Mouse (Mus musculus): ENCODE results near the gene Adgrv1.

DNA sequence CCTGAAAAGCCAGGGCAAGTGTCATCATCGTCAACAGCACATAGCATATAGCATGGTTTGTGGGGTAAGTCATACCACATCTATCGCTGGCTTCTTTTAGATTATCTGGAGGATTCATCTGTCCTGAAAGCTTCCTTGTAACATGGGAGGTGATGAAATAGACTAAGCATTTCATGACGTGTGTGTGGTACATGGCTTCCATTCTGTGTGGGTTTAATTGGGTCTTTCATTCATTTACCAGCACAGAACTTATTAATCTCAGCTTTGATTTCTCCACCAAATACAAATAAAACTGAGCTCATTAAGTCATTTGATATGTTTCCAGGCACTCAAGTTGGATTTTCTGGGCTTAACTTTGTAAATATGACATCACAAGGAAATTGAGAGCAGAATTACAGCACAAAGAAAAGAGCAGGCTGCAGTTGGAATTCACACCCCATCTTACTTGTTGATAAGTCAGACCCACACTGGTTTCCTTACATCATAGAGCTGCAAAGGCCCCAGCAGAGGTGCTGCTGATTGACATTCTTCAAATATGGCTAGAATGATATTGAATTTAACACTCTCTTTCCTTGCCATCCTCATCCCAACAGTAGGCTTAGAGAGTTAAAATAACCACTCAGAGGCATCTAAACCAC, 396.1 kb downstream of the Adgrv1 start:
- no peak for TF ChIP-seq POLR2A (IDR thresholded peaks at IDR 0.05; ENCODE audit: insufficient read depth, low read length)
- TF ChIP-seq CTCF (IDR thresholded peaks at IDR 0.05; ENCODE audit: low read depth, low read length): no peak
- TF ChIP-seq EP300 (IDR thresholded peaks at IDR 0.05; ENCODE audit: insufficient read depth, low read depth, low read length): no peak

Data from ES-Bruce4 (cell line).